Mouse (Mus musculus) T-helper 17 cell (primary cell): Measurements from ENCODE around the gene Mrpl45.
"Not testable (repeated sequence)": the region's sequence is repeated elsewhere in the genome, so short reads cannot be mapped to it uniquely, and the experiment has no call there.

Experiments used
- in situ Hi-C, 2 experiments: fragments of 300-600 bp; cut with MboI, MseI; formaldehyde crosslinking; loops; 1 replicate in 1 of 2; 2 replicates in 1 of 2; pipeline ENCODE4 v1.15.1; 2025; ENCODE audit warnings: high pct_unique_total_duplicates in 2 of 2

Mrpl45 gene

GRCm38 (mm10) chr11:97315504-97316503, at the start of gene Mrpl45:
Gene Mrpl45 (plus strand): TSS chr11:97315716.
- in situ Hi-C loops: loop anchor here in 1 of 2 experiments (5.0 kb wide), 1 partner anchor 39 kb away; no protein-coding TSS in a partner anchor

DNA sequence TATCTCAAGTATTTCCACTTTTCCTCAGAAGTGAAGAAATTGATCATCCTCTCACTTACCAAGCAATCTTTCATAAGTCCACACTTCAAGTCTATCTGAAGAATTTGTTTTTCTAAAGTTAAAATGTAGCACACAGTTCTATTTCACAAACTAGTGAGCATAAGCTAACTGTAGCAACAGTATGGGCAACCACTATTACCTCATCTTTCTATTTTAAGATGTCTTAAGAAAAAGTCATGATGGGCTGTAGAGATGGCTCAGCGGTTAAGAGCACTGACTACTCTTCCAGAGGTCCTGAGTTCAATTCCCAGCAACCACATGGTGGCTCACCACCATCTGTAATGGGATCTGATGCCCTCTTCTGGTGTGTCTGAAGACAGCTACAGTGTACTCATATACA, 49.0 kb upstream of the Mrpl45 start:
- in situ Hi-C loops: loop anchor here in 1 of 2 experiments (10.0 kb wide), 1 partner anchor 1288 kb away; the partner anchor contains the start of gene Zpbp2

- in situ Hi-C loops: not testable (repeated sequence)
Measured at GRCm38 (mm10) chr11:97270004-97270403, 45.5 kb upstream of the Mrpl45 start.

DNA sequence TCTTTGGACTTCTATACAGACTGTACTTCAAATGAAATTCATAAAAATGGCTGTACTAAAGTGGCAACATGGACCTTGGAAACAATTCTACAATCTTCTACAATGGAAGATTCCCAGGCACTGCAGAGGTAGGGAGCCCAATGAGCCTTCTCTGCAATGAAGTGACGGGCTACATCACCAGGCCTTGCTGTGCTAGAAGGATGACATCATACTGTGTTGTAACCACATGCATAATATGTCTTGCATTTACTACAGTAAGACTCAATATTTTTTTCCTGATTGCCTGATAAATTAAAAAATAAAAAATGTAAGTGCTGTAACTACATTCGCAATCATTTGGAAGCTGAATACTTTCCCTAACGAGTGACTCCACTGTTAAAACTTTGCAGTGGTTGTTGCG, 42.7 kb upstream of the Mrpl45 start:
- in situ Hi-C loops: no loop called here

DNA sequence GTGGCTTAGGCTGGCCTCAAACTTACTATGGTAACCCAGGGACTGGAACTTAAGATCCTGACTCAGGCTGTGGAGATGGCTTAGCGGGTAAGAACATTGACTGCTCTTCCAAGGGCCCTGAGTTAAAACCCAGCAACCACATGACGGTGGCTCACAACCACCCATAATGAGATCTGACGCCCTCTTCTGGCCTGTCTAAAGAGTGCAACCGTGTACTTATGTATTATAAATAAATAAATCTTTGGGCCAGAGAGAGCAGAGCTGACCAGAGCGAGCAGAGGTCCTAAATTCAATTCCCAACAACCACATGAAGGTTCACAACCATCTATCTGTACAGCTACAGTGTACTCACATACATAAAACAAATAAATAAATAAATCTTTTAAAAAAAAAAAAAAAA, 41.9 kb upstream of the Mrpl45 start:
- in situ Hi-C loops: no loop called here

DNA sequence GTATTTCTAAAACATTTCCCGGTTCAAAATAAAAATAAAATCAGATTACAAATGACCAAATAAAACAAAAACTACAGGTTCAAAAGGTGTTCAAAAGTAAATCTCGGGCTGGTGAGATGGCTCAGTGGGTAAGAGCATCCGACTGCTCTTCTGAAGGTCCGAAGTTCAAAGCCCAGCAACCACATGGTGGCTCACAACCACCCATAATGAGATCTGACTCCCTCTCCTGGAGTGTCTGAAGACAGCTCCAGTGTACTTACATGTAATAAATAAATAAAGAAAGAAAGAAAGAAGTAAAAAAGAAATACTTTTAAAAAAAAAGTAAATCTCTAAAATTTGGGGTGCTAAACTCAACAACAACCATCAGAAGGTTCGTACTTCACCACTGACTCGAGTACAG, 40.6 kb upstream of the Mrpl45 start:
- in situ Hi-C loops: loop anchor here (5.0 kb wide), 2 partner anchors 37 to 42 kb away; partner anchors contain the start of gene Mrpl45 (in 1 of the 2)

DNA sequence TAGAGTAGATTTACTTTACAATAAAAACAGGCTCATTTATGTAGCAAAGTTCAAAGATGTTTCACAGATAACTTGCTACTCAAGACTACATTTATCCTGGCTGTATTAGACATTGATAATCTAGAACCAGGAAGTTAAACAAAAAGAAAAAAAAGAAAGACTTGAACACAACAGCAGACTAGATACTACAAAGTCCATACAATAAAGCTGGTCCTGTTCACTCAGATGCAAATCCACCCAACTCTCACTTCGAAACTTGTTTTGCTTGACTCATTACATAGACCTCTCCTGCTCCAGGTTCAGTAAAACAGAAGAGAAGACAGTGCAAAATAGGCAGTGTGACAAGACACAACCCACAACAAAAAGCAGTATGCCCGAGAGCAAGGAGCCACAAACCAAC, 40.2 kb upstream of the Mrpl45 start:
- in situ Hi-C loops: loop anchor here (5.0 kb wide), 2 partner anchors 37 to 42 kb away; partner anchors contain the start of gene Mrpl45 (in 1 of the 2)

GRCm38 (mm10) chr11:97276019-97276418, 39.5 kb upstream of the Mrpl45 start:
- in situ Hi-C loops: loop anchor here (5.0 kb wide), 2 partner anchors 36 to 41 kb away; partner anchors contain the start of gene Mrpl45 (in 1 of the 2)

DNA sequence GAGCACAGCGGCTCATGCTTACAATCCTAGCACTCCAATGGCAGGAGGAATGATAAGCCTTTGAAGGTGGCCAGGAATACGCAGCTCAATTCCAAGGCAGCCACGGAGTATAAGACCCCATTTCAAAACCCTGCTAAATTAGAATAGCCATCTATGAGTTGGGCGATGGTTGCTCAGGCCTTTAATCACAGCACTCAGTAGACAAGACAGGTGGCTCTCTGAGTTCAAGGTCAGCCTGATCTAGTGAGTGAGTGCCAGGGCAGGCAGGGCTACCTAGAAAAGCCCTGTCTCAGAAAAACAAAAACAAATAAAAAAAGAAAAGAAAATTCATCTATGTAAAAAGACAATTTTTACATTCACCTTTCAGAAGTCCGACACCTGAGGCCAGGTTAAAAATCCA, 38.4 kb upstream of the Mrpl45 start:
- in situ Hi-C loops: loop anchor here (5.0 kb wide), 2 partner anchors 35 to 40 kb away; partner anchors contain the start of gene Mrpl45 (in 1 of the 2)

- in situ Hi-C loops: loop anchor here (5.0 kb wide), 2 partner anchors 34 to 39 kb away; partner anchors contain the start of gene Mrpl45 (in 1 of the 2)
Measured at GRCm38 (mm10) chr11:97278456-97278855, 37.1 kb upstream of the Mrpl45 start.

GRCm38 (mm10) chr11:97279040-97279404, 36.5 kb upstream of the Mrpl45 start:
- in situ Hi-C loops: loop anchor here (5.0 kb wide), 2 partner anchors 33 to 38 kb away; partner anchors contain the start of gene Mrpl45 (in 1 of the 2)

DNA sequence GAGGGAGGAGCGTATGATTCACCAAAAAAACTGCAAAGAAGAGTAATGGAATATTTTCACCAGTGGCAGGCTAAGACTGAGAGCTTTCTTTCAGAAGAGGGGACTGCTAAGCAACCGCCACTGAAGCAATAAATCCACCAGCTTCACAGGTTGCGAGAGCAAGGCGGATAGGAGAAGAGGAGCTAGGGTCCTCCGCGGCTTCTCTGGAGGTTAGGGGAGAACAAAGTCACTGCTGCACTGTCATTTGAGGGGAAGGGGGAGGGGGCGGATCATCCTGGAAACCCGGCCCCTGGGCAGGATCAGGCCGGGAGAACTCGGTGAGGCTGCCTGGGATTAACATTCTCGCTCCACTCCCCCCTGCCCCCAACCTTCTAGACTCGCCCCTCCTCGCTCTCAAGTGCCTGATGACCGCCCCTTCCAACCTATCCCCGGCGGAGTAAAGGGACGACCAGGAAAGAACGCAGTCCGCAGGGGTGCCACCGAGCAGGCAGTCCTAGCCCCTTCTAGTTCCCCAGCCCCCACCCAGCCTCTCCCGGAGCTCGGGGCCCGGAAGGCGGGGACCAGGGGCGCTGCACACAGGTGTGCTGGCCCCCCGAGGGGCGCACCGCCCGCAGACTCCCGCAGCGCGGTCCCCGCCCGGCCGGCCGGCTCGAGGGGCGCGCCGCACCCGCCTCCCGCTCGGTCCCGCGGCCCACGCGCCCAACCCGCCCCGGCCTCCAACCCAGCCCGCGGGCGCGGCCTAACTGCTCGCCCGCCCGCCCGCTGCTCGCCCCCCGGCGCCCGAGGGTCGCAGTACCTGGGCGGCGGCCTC, 35.9 kb upstream of the Mrpl45 start:
- in situ Hi-C loops: loop anchor here (5.0 kb wide), 2 partner anchors 33 to 38 kb away; partner anchors contain the start of gene Mrpl45 (in 1 of the 2)

GRCm38 (mm10) chr11:97280216-97280861, 35.2 kb upstream of the Mrpl45 start, which contains the start of gene Npepps:
Gene Npepps (minus strand): TSS chr11:97280638.
- in situ Hi-C loops: no loop called here

GRCm38 (mm10) chr11:97282179-97282578, 33.3 kb upstream of the Mrpl45 start:
- in situ Hi-C loops: no loop called here

GRCm38 (mm10) chr11:97284854-97285253, 30.7 kb upstream of the Mrpl45 start:
- in situ Hi-C loops: no loop called here

DNA sequence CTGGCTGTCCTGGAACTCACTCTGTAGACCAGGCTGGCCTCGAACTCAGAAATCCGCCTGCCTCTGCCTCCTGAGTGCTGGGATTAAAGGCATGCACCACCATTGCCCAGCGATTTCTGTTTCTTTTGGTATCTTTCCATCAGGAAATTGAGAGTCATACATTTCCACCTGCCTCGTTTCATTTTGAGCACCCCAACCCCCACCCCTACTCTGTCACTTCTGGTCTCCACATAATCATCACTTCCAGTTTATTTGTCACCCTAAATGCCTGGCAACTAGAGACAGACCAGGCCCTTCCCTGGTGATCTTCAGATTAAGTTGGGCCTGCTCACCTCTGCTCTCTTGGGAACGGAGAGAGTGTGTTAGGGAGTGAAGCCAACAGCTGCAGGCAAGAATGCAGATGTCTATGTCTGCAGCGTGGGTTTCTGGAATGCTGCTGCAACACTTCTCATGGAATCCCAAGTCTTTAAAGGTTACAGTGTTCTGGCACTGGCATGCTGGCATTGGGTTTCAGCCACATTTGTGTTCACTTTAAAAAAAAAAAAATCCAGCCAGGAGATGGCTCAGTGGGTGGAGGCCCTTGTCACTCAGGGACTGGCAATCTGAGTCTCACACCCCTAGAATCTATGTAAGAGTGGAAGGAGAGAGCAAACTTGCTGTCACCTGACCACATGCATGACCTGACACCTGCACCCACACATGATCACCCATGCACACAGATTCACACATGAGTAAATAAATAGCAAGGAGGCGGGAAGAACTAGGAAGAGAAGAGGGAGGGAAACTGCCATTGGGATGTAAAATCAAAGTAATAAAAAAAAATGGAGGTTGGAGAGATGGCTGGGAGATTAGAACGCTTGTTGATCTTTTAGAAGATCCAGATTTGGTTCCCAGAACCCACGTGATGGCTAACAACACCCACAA, 29.4 kb upstream of the Mrpl45 start:
- in situ Hi-C loops: no loop called here

DNA sequence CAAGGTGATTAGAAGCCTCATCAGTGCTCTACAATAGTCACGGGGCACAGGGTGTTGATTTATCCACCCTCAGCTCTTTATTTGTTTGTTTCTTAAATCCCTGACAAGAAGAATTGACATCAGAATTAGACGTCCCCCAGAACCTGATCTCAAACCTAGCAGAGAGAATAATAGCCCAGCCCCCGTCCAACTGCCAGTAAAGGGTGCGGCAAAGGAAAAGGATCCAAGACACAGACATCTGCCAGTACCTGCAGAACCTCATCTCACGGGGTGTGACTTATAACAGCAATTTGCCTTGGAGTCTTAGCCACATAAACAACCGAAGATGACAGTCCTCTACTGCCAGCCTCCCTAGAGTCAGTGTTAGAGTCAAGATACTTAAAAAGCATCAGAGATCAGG, 28.5 kb upstream of the Mrpl45 start:
- in situ Hi-C loops: no loop called here

DNA sequence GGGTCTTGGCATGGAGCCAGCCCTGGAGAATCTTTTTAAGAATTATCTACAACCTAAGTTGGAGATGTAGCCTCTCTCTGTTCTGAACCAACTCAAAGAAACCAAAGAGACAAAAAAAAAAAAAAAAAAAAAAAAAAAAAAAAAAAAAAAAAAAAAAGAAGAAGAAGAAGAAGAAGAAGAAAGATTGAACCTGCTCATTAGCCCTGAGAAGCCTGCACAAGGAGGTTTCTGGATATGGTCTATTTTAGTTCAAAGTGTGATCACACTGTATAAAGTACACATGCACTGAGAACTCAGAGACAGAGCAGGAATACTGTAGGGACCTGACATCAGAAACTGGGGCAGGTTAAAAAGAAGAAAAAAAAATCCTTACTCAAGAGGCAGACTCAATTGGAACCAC, 27.9 kb upstream of the Mrpl45 start:
- in situ Hi-C loops: no loop called here

- in situ Hi-C loops: no loop called here
Measured at GRCm38 (mm10) chr11:97289276-97290230, 26.0 kb upstream of the Mrpl45 start.
